Mouse (Mus musculus): Measurements from ENCODE around the gene Gm20388. TPM values are rescaled to one million over a fixed set of nuclear protein-coding genes. Genes with fewer than 3 reads are reported as not detected.

Gm20388 gene
- polyA plus RNA-seq, 1 experiment from 2014 or later = 8.3 TPM

DNA sequence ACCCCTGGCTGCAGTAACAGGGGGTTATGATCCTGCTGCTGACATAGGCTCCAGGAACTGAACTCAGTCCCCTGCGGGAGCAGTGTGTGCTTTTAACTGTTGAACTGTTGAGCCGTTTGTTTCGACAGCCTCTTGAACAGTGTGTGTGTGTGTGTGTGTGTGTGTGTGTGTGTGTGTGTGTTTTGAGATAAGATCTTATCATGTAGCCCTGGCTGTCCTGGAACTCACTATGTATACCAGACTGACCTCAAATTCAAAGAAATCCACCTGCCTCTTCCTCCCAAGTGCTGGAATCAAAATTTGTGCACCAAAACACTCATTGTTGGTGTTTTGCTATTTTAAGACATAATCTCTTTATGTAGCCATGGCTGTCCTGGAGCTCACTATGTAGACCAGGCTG, 3204.0 kb downstream of the Gm20388 start:
- Histone ChIP-seq H3K4me1 (replicated peaks; ENCODE audit: control insufficient read depth, insufficient read depth, low read length) (peaks cover 12% of the 10 kb centered on the region), H3K4me2 (ENCODE audit: low read length) (no peak overlapping the region), H3K36me3 (ENCODE audit: control insufficient read depth, insufficient read depth, low read length) (no peaks in the 10 kb centered on the region), H3K4me3 (ENCODE audit: low read depth, low read length) (no peak overlapping the region), H3K9me3 (ENCODE audit: control insufficient read depth, low read length) (no peaks in the 10 kb centered on the region), H3K9ac (ENCODE audit: low read length) (no peak overlapping the region), H3K27me3 (replicated peaks; ENCODE audit: control insufficient read depth, insufficient read depth, low read length) (peaks cover 41% of the 10 kb centered on the region), H3K27ac (ENCODE audit: low read depth) (no peak overlapping the region)
- WGBS = 58% methylated on average over 3 of the region's 3 CpGs
- ATAC-seq (replicated peaks; ENCODE audit: low FRiP score, low TSS enrichment, low read depth) (no peak), DNase-seq (ENCODE audit: low spot score) (no peak)

DNA sequence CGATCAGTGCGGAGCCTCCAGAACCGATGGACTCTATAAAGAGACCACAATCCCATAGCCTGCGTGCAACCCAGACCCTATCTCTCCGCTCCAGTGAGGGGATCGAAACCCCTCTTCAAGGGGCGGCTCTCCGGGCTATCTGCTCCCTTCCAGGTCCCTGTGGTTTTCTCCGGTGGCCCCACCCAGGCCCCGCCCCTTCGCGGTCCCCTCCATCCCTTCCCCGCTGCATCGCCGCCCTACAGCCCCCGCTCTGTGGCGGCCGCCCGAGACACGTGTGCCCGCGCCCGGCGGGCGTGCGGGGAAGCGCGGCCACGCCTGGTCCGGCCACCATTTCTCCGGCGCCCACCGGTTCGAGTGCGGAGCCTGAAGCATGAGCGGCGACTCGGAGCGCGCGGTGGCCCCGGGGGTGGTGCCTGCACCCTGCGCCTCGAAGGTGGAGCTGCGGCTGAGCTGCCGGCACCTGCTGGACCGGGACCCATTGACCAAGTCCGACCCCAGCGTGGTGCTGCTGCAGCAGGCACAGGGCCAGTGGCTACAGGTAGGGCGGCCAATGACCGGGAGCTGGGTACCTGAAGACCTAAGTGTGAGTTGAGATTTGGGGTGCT, 3206.6 kb downstream of the Gm20388 start, which contains the start of gene Cpne7:
Cpne7 (plus strand) TSS at position 248 of the 605 bp plus-strand sequence.
- no peak for DNase-seq (ENCODE audit: low spot score)
- H3K27me3 ChIP-seq (replicated peaks; ENCODE audit: control insufficient read depth, insufficient read depth, low read length) = peaks cover 43% of the 10 kb centered on the region
- no peaks in the 10 kb centered on the region for H3K9me3 ChIP-seq (ENCODE audit: control insufficient read depth, low read length)
- peaks cover 12% of the 10 kb centered on the region for H3K4me1 ChIP-seq (replicated peaks; ENCODE audit: control insufficient read depth, insufficient read depth, low read length)
- H3K36me3 ChIP-seq (ENCODE audit: control insufficient read depth, insufficient read depth, low read length) = no peaks in the 10 kb centered on the region
- peak within 1 kb of the TSS; percentile 22 for H3K9ac ChIP-seq (ENCODE audit: low read length)
- WGBS = under 1% methylated on average over 48 of the region's 51 CpGs
- ATAC-seq (replicated peaks; ENCODE audit: low FRiP score, low TSS enrichment, low read depth) = peak; percentile 62; the same call in 1 of the 2 replicates
- peak within 1 kb of the TSS; percentile 84 for H3K4me2 ChIP-seq (ENCODE audit: low read length)
- H3K27ac ChIP-seq (ENCODE audit: low read depth) = no peak within 1 kb of the TSS
- peak within 1 kb of the TSS; percentile 41 for H3K4me3 ChIP-seq (ENCODE audit: low read depth, low read length)

GRCm38 (mm10) chr8:123117744-123118143, 3207.1 kb downstream of the Gm20388 start:
- H3K9ac ChIP-seq (ENCODE audit: low read length) = no peak overlapping the region
- peak overlapping the region; percentile 84 for H3K4me2 ChIP-seq (ENCODE audit: low read length)
- H3K9me3 ChIP-seq (ENCODE audit: control insufficient read depth, low read length) = no peaks in the 10 kb centered on the region
- H3K36me3 ChIP-seq (ENCODE audit: control insufficient read depth, insufficient read depth, low read length) = no peaks in the 10 kb centered on the region
- H3K27ac ChIP-seq (ENCODE audit: low read depth) = no peak overlapping the region
- peak overlapping the region; percentile 41 for H3K4me3 ChIP-seq (ENCODE audit: low read depth, low read length)
- DNase-seq (ENCODE audit: low spot score) (no peak), ATAC-seq (replicated peaks; ENCODE audit: low FRiP score, low TSS enrichment, low read depth) (no peak)
- peaks cover 12% of the 10 kb centered on the region for H3K4me1 ChIP-seq (replicated peaks; ENCODE audit: control insufficient read depth, insufficient read depth, low read length)
- WGBS = 3% methylated on average over 17 of the region's 17 CpGs
- H3K27me3 ChIP-seq (replicated peaks; ENCODE audit: control insufficient read depth, insufficient read depth, low read length) = peaks cover 43% of the 10 kb centered on the region

GRCm38 (mm10) chr8:123122059-123122458, 3211.4 kb downstream of the Gm20388 start:
- DNase-seq (ENCODE audit: low spot score) = no peak
- Histone ChIP-seq H3K27me3 (replicated peaks; ENCODE audit: control insufficient read depth, insufficient read depth, low read length) (peaks cover 31% of the 10 kb centered on the region), H3K4me3 (ENCODE audit: low read depth, low read length) (no peak overlapping the region), H3K27ac (ENCODE audit: low read depth) (no peak overlapping the region), H3K36me3 (ENCODE audit: control insufficient read depth, insufficient read depth, low read length) (no peaks in the 10 kb centered on the region), H3K9ac (ENCODE audit: low read length) (no peak overlapping the region), H3K4me1 (replicated peaks; ENCODE audit: control insufficient read depth, insufficient read depth, low read length) (peaks cover 11% of the 10 kb centered on the region), H3K4me2 (ENCODE audit: low read length) (no peak overlapping the region), H3K9me3 (ENCODE audit: control insufficient read depth, low read length) (no peaks in the 10 kb centered on the region)
- ATAC-seq (replicated peaks; ENCODE audit: low FRiP score, low TSS enrichment, low read depth) = no peak
- 33% methylated on average over 9 of the region's 9 CpGs for WGBS

DNA sequence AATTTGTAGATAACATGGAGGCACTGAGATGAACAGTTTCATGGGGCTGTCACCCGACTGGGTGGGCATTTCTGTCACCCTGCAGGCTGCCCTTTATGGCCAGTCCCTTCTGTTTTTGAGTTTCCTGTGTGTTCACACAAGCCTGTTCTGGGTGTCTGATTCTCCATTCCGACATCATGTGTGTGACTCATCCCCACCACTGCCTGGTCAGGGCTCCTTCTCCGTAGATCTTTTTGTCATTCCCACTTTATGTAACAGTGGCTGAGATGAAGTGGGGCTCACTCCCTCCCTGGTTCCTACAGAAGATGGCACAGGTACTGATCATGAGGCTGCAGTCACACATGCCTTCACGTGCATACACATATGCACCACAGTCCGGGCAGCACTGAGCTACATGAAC, 3212.0 kb downstream of the Gm20388 start:
- Histone ChIP-seq H3K4me3 (ENCODE audit: low read depth, low read length) (no peak overlapping the region), H3K27me3 (replicated peaks; ENCODE audit: control insufficient read depth, insufficient read depth, low read length) (peaks cover 25% of the 10 kb centered on the region), H3K27ac (ENCODE audit: low read depth) (no peak overlapping the region), H3K36me3 (ENCODE audit: control insufficient read depth, insufficient read depth, low read length) (no peaks in the 10 kb centered on the region), H3K4me2 (ENCODE audit: low read length) (no peak overlapping the region), H3K4me1 (replicated peaks; ENCODE audit: control insufficient read depth, insufficient read depth, low read length) (peaks cover 5% of the 10 kb centered on the region; the same call in 1 of the 2 replicates), H3K9ac (ENCODE audit: low read length) (no peak overlapping the region), H3K9me3 (ENCODE audit: control insufficient read depth, low read length) (no peaks in the 10 kb centered on the region)
- DNase-seq (ENCODE audit: low spot score) (no peak), ATAC-seq (replicated peaks; ENCODE audit: low FRiP score, low TSS enrichment, low read depth) (no peak)
- WGBS = 71% methylated on average over 5 of the region's 5 CpGs

- Histone ChIP-seq H3K4me2 (ENCODE audit: low read length) (peak overlapping the region; percentile 35), H3K4me3 (ENCODE audit: low read depth, low read length) (peak overlapping the region; percentile 6; the same call in 1 of the 2 replicates), H3K9me3 (ENCODE audit: control insufficient read depth, low read length) (no peaks in the 10 kb centered on the region), H3K27ac (ENCODE audit: low read depth) (no peak overlapping the region), H3K27me3 (replicated peaks; ENCODE audit: control insufficient read depth, insufficient read depth, low read length) (peaks cover 3% of the 10 kb centered on the region; the same call in 1 of the 2 replicates), H3K9ac (ENCODE audit: low read length) (no peak overlapping the region), H3K4me1 (replicated peaks; ENCODE audit: control insufficient read depth, insufficient read depth, low read length) (peaks cover 4% of the 10 kb centered on the region; the same call in 1 of the 2 replicates), H3K36me3 (ENCODE audit: control insufficient read depth, insufficient read depth, low read length) (no peaks in the 10 kb centered on the region)
- peak; percentile 64 for ATAC-seq (replicated peaks; ENCODE audit: low FRiP score, low TSS enrichment, low read depth)
- WGBS = 8% methylated on average over 19 of the region's 19 CpGs
- peak; percentile 83 for DNase-seq (ENCODE audit: low spot score)
Measured at GRCm38 (mm10) chr8:123126193-123126816, 3215.7 kb downstream of the Gm20388 start.

- peaks cover 3% of the 10 kb centered on the region for H3K4me1 ChIP-seq (replicated peaks; ENCODE audit: control insufficient read depth, insufficient read depth, low read length)
Measured at GRCm38 (mm10) chr8:123131041-123131440, 3220.4 kb downstream of the Gm20388 start.

GRCm38 (mm10) chr8:123132953-123133352, 3222.3 kb downstream of the Gm20388 start:
- Histone ChIP-seq H3K27me3 (replicated peaks; ENCODE audit: control insufficient read depth, insufficient read depth, low read length) (no peaks in the 10 kb centered on the region), H3K27ac (ENCODE audit: low read depth) (no peak overlapping the region), H3K4me2 (ENCODE audit: low read length) (no peak overlapping the region), H3K36me3 (ENCODE audit: control insufficient read depth, insufficient read depth, low read length) (no peaks in the 10 kb centered on the region), H3K9me3 (ENCODE audit: control insufficient read depth, low read length) (no peaks in the 10 kb centered on the region), H3K9ac (ENCODE audit: low read length) (no peak overlapping the region), H3K4me1 (replicated peaks; ENCODE audit: control insufficient read depth, insufficient read depth, low read length) (peaks cover 10% of the 10 kb centered on the region), H3K4me3 (ENCODE audit: low read depth, low read length) (no peak overlapping the region)
- no peak for DNase-seq (ENCODE audit: low spot score)
- WGBS = 97% methylated on average over 2 of the region's 2 CpGs
- ATAC-seq (replicated peaks; ENCODE audit: low FRiP score, low TSS enrichment, low read depth) = no peak

More at GRCm38 (mm10) chr8:123131041-123131440, 3220.4 kb downstream of the Gm20388 start:
- H3K4me2 ChIP-seq (ENCODE audit: low read length) = no peak overlapping the region
- WGBS = 54% methylated on average over 9 of the region's 9 CpGs
- H3K9me3 ChIP-seq (ENCODE audit: control insufficient read depth, low read length) = no peaks in the 10 kb centered on the region
- ATAC-seq (replicated peaks; ENCODE audit: low FRiP score, low TSS enrichment, low read depth) (no peak), DNase-seq (ENCODE audit: low spot score) (no peak)
- no peaks in the 10 kb centered on the region; the same call in 1 of the 2 replicates for H3K27me3 ChIP-seq (replicated peaks; ENCODE audit: control insufficient read depth, insufficient read depth, low read length)
- no peak overlapping the region for H3K4me3 ChIP-seq (ENCODE audit: low read depth, low read length)
- H3K9ac ChIP-seq (ENCODE audit: low read length) = no peak overlapping the region
- H3K36me3 ChIP-seq (ENCODE audit: control insufficient read depth, insufficient read depth, low read length) = no peaks in the 10 kb centered on the region
- no peak overlapping the region for H3K27ac ChIP-seq (ENCODE audit: low read depth)
